Mouse (Mus musculus) liver, adult 2 months (tissue): ENCODE data around the gene Ptprq. TPM values are rescaled to one million over a fixed set of nuclear protein-coding genes. Genes with fewer than 3 reads are reported as not detected.

ENCODE experiments used
- DNase-seq: peaks from one replicate; pipeline ENCODE4 v3.0.0-alpha.2; 2011; ENCODE audit warnings: low read depth, low spot score; ENCODE audit errors: extremely low read depth
- H3K27ac ChIP-seq: fragments of 200-500 bp; replicated peaks from 2 replicates; pipeline ENCODE4 v1.5.1; 2012; ENCODE audit warnings: low read depth, mild to moderate bottlenecking, control low read depth, inconsistent platforms, low read length; ENCODE audit not compliant: insufficient read depth
- H3K27me3 ChIP-seq: fragments of 200-500 bp; 2 replicates; pipeline ENCODE4 v1.6.1; 2012; ENCODE audit warnings: mild to moderate bottlenecking, moderate library complexity, low read length, inconsistent platforms; ENCODE audit not compliant: control insufficient read depth, insufficient read depth
- H3K36me3 ChIP-seq: fragments of 200-500 bp; 2 replicates; pipeline ENCODE4 v1.6.1; 2012; ENCODE audit warnings: low read length, inconsistent platforms; ENCODE audit not compliant: control insufficient read depth, insufficient read depth
- H3K4me1 ChIP-seq: fragments of 200-500 bp; 2 replicates; pipeline ENCODE4 v1.6.1; 2011; ENCODE audit warnings: low read length; ENCODE audit not compliant: control insufficient read depth, insufficient read depth
- H3K4me3 ChIP-seq: fragments of 200-500 bp; 2 replicates; pipeline ENCODE4 v1.5.1; 2011; ENCODE audit warnings: low read depth, mild to moderate bottlenecking, control low read depth, low read length, moderate library complexity; ENCODE audit not compliant: insufficient read depth
- H3K79me2 ChIP-seq: fragments of 200-500 bp; 2 replicates; pipeline ENCODE4 v1.6.1; 2012; ENCODE audit warnings: inconsistent platforms, mild to moderate bottlenecking, low read length, moderate library complexity; ENCODE audit not compliant: control insufficient read depth, insufficient read depth
- H3K9ac ChIP-seq: fragments of 200-500 bp; 2 replicates; pipeline ENCODE4 v1.6.1; 2012; ENCODE audit warnings: low read depth, mild to moderate bottlenecking, control low read depth, inconsistent platforms, low read length
- CTCF ChIP-seq: fragments of 200-500 bp; IDR thresholded peaks from 2 replicates; pipeline ENCODE4 v1.5.1; 2011; ENCODE audit warnings: low read depth, low read length, control low read depth
- POLR2A ChIP-seq: fragments of 200-500 bp; IDR thresholded peaks from 2 replicates; pipeline ENCODE4 v1.6.1; 2011; ENCODE audit warnings: low read length, control low read depth; ENCODE audit not compliant: insufficient read depth; ENCODE audit errors: extremely low read depth
- WGBS: fragments of 180-500 bp; shearing (Covaris S2); methylation state at CpG from one replicate; pipeline ENCODE4 v1.1.7; 2018; 5-methylcytosine and 5-hydroxymethylcytosine counted together
- polyA plus RNA-seq: library from polyadenylated mRNA; depleted of rRNA; stranded (reverse); fragments of >200 nt; gene quantifications from 2 replicates; pipeline ENCODE4 v1.2.3, GENCODE M21; 2012
- total RNA-seq: library from RNA; depleted of rRNA; stranded (reverse); fragments of >200 nt; gene quantifications from 2 replicates; pipeline ENCODE4 v1.2.3, GENCODE M21; 2014

The Ptprq gene
- total and polyA plus RNA-seq, 2 experiments, result under 0.01 TPM; not detected in 1

GRCm38 (mm10) chr10:107668374-107669094 is 51.3 kb downstream of the Ptprq start:
- WGBS, result 73% methylated on average over 4 of the region's 4 CpGs
- DNase-seq, result no peak
- Histone ChIP-seq H3K27me3 (no peaks in the 10 kb centered on the region), H3K9ac (no peak overlapping the region), H3K27ac (no peak overlapping the region), H3K4me1 (no peaks in the 10 kb centered on the region), H3K4me3 (no peak overlapping the region), H3K36me3 (no peaks in the 10 kb centered on the region), H3K79me2 (no peaks in the 10 kb centered on the region)
- TF ChIP-seq CTCF (no peak), POLR2A (no peak)

DNA sequence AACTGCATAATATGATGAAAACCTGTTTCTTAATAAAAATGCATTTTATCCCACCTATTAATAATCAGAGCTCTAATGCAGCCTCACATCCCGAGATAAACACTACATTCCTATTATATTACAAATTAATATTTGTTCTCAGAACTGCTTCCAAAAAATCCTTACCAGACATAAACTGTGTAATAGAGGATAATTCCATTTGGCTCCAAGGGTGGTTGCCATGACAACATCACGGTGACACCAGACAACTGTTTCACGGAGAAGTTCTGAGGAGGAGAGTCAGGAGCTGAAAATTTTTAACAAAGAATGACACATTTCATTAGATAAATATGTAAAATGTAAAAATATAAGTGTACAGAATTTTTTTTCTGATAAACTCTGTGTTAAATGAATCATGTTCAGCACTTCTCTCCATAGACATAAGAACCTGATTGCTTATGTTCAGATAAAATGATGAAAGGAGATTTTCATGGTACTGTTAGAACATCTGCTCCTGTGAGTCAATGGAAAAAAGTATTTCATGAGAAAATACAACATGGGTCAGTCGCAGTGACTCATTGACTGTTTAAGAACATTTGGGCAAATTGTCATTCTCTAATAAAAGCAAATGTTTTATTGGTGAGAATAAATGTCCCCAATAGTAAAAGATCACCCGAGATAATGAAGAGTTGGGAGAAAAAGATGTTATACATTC is 57.3 kb downstream of the Ptprq start:
- H3K4me3 ChIP-seq, result no peak overlapping the region
- no peaks in the 10 kb centered on the region for H3K79me2 ChIP-seq
- WGBS, result 72% methylated on average over 5 of the region's 5 CpGs
- no peak overlapping the region for H3K27ac ChIP-seq
- no peaks in the 10 kb centered on the region for H3K36me3 ChIP-seq
- H3K9ac ChIP-seq, result no peak overlapping the region
- DNase-seq, result no peak
- no peaks in the 10 kb centered on the region for H3K4me1 ChIP-seq
- no peaks in the 10 kb centered on the region for H3K27me3 ChIP-seq
- TF ChIP-seq CTCF (no peak), POLR2A (no peak)

DNA sequence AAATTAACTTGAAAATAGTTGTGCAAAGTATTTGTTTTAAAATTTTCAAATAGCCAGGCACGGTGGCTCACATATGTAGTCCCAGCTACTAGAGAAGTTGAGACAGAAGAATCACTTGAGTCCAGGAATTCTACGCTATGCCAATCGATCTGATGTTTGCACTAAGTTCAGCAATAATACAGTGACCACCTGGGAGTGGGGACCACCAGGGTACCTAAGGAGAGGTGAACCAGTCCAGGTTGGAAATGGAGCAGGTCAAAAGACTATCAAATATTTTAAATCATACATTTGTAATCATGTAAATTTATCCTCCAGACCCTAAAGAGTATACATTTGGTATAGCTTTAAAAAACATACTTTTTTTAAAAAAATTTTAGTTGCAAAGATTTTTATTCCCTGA is 57.9 kb downstream of the Ptprq start:
- TF ChIP-seq POLR2A, result no peak
- no peak for TF ChIP-seq CTCF

DNA sequence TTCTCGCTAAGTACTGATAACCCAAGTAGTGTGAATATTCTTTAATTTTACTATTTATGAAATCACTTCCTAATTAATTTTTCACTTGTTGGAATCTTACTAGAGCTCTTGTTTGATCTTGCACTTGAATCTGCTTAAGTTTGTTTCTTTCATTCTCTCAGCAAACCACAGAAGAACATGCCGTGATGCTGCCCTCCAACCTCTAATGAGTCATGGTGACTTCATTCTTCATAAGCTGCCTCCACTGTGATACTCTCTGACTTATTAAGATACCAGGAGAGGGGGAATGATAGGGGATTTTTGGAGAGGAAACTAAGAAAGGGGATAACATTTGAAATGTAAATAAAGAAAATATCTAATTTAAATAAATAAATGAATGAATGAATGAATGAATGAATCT is 60.7 kb downstream of the Ptprq start:
- H3K36me3 ChIP-seq, result no peaks in the 10 kb centered on the region
- no peak for DNase-seq
- no peaks in the 10 kb centered on the region for H3K27me3 ChIP-seq
- no peak overlapping the region for H3K4me3 ChIP-seq
- WGBS, result 92% methylated on average over 2 of the region's 2 CpGs
- H3K27ac ChIP-seq, result no peak overlapping the region
- no peak overlapping the region for H3K9ac ChIP-seq
- no peak for TF ChIP-seq CTCF
- TF ChIP-seq POLR2A, result no peak
- no peaks in the 10 kb centered on the region for H3K79me2 ChIP-seq
- no peaks in the 10 kb centered on the region for H3K4me1 ChIP-seq

More for the DNA sequence above, 57.9 kb downstream of the Ptprq start:
- no peak for DNase-seq
- Histone ChIP-seq H3K4me3 (no peak overlapping the region), H3K79me2 (no peaks in the 10 kb centered on the region), H3K27ac (no peak overlapping the region), H3K4me1 (no peaks in the 10 kb centered on the region), H3K27me3 (no peaks in the 10 kb centered on the region), H3K9ac (no peak overlapping the region), H3K36me3 (no peaks in the 10 kb centered on the region)
- 86% methylated on average over 3 of the region's 3 CpGs for WGBS

- H3K4me1 ChIP-seq, result no peaks in the 10 kb centered on the region
- H3K36me3 ChIP-seq, result no peaks in the 10 kb centered on the region
- TF ChIP-seq CTCF (no peak), POLR2A (no peak)
- no peak overlapping the region for H3K27ac ChIP-seq
- no peak overlapping the region for H3K4me3 ChIP-seq
- 78% methylated on average over 2 of the region's 2 CpGs for WGBS
- H3K79me2 ChIP-seq, result no peaks in the 10 kb centered on the region
- no peaks in the 10 kb centered on the region for H3K27me3 ChIP-seq
- H3K9ac ChIP-seq, result no peak overlapping the region
- no peak for DNase-seq
Measured at GRCm38 (mm10) chr10:107649687-107650086, 70.2 kb downstream of the Ptprq start.

GRCm38 (mm10) chr10:107628104-107628503 is 91.7 kb downstream of the Ptprq start:
- Histone ChIP-seq H3K4me1 (no peaks in the 10 kb centered on the region), H3K36me3 (no peaks in the 10 kb centered on the region), H3K79me2 (no peaks in the 10 kb centered on the region), H3K27me3 (no peaks in the 10 kb centered on the region), H3K27ac (no peak overlapping the region), H3K4me3 (no peak overlapping the region), H3K9ac (no peak overlapping the region)
- TF ChIP-seq CTCF (no peak), POLR2A (no peak)
- no peak for DNase-seq
- WGBS, result 69% methylated on average over 3 of the region's 3 CpGs
